In the genomic region with DNA sequence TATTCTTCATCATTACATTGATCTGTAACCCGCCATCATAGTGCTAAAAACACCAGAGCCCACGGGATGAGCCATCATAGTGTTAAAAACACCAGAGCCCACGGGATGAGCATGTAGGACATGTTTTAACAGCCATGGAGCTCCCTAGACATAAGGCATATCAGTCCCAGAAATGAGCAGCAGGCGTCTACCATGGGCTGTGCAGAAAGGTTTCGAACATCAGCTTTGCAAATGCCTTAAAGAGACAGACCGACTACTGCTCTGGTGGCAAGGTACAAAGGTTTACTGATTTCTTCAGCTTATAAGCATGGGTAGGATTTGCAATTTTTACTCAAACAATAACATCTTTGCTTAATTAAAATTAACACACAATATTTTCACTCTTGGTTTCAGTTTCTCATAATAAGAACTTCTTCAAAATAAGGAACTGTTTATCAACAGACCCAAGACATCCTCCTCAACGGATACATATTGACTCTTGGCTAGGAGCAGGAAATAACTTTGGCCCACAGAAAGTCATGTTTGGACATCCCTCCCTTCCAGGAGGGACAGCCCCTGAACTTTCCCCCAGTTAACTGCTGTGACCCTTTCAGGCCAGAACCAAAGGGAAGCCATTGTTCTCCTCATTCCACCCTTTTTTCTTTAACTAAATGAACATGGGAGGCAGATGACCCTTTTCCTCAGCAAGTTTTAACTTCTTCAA, we compare ENCODE assay signal across 1 mouse cellular context.
TF ChIP-seq lines count a peak whose summit lies in the region.

No protein-coding gene starts in this region.

TF ChIP-seq in MEL, 35 proteins besides CTCF, POLR2A, EP300 and RAD21 (continued from another document):
- TF ChIP-seq NELFE (IDR thresholded peaks at IDR 0.05; ENCODE audit: low read depth, low read length) (no peak), MAFK (IDR thresholded peaks at IDR 0.05; ENCODE audit: borderline replicate concordance, low read depth, low read length) (no peak), POLR2AphosphoS2 (IDR thresholded peaks at IDR 0.05; ENCODE audit: low read length) (no peak), GABPA (IDR thresholded peaks at IDR 0.05; ENCODE audit: low read depth, low read length) (no peak), USF2 (IDR thresholded peaks at IDR 0.05; ENCODE audit: borderline replicate concordance in 1 of 2, insufficient read depth in 1 of 2, low read depth in 1 of 2, low read length in 2 of 2) (no peak)
TF ChIP-seq in MEL: peak in this region for 0.
